Mouse (Mus musculus) adrenal gland, postnatal 4 days (tissue): ENCODE measurements around the gene Gnpnat1. TPM values are rescaled to one million over a fixed set of nuclear protein-coding genes. Genes with fewer than 3 reads are reported as not detected.

Experiments used
- microRNA-seq: library from miRNA; unstranded; fragments of <30 nt; microRNA quantifications from one replicate; pipeline ENCODE4 v1.2.0, GENCODE M21; 2021
- total RNA-seq, 2 experiments: library from RNA; stranded (reverse); gene quantifications; 2 replicates each; pipeline ENCODE4 v1.2.3; 2021

Gnpnat1 gene
- total RNA-seq, 2 experiments from 2014 or later: 30.7 to 31.5 TPM

Small RNAs within 50 kb of the gene (microRNA-seq; reads per million reads assigned to microRNA genes)
- gene Gm25353: not detected

Other genes starting within 250 kb of the Gnpnat1 start
- 1 to 10 TPM; 2.9 to 3.2 TPM for gene Gpr137c, start 185.2 kb downstream of the Gnpnat1 start, total RNA-seq
- 10 to 100 TPM; 32.7 to 36.7 TPM for gene Txndc16, start 184.6 kb downstream of the Gnpnat1 start, total RNA-seq
- gene Ero1l, start 86.1 kb downstream of the Gnpnat1 start, total RNA-seq: 10 to 100 TPM; 34.5 to 38.5 TPM
- 100 to 1,000 TPM; 125 to 127 TPM for gene Psmc6, start 75.1 kb downstream of the Gnpnat1 start, total RNA-seq
- 10 to 100 TPM; 38.0 to 43.9 TPM for gene Styx, start 53.8 kb downstream of the Gnpnat1 start, total RNA-seq
- gene Fermt2, start 125.2 kb upstream of the Gnpnat1 start, total RNA-seq: 100 to 1,000 TPM; 132 to 136 TPM